Mouse (Mus musculus): ENCODE measurements around the gene Psmc3ip.

The Psmc3ip gene

GRCm38 (mm10) chr11:101119131-101119760, 24.0 kb upstream of the Psmc3ip start:
- no peak for DNase-seq (ENCODE audit: low spot score)

- DNase-seq (ENCODE audit: low spot score) = no peak
Observed at GRCm38 (mm10) chr11:101118105-101118504, 22.9 kb upstream of the Psmc3ip start.

GRCm38 (mm10) chr11:101115564-101115963, 20.3 kb upstream of the Psmc3ip start:
- peak; percentile 34 for DNase-seq (ENCODE audit: low spot score)

GRCm38 (mm10) chr11:101112186-101112585, 16.9 kb upstream of the Psmc3ip start:
- DNase-seq (ENCODE audit: low spot score) = no peak

GRCm38 (mm10) chr11:101111178-101111577, 15.9 kb upstream of the Psmc3ip start:
- no peak for DNase-seq (ENCODE audit: low spot score)

GRCm38 (mm10) chr11:101110708-101111107, 15.5 kb upstream of the Psmc3ip start:
- no peak for DNase-seq (ENCODE audit: low spot score)

GRCm38 (mm10) chr11:101109351-101109750, 14.1 kb upstream of the Psmc3ip start:
- no peak for DNase-seq (ENCODE audit: low spot score)

- no peak for DNase-seq (ENCODE audit: low spot score)
Observed at GRCm38 (mm10) chr11:101103011-101103410, 7.8 kb upstream of the Psmc3ip start.

- DNase-seq (ENCODE audit: low spot score) = no peak
Observed at GRCm38 (mm10) chr11:101098231-101098630, 3.0 kb upstream of the Psmc3ip start.

GRCm38 (mm10) chr11:101094930-101095313, 314 bp downstream of the Psmc3ip start:
- DNase-seq (ENCODE audit: low spot score) = no peak

- DNase-seq (ENCODE audit: low spot score) = no peak
Observed at GRCm38 (mm10) chr11:101089931-101090330, 5.3 kb downstream of the Psmc3ip start.

GRCm38 (mm10) chr11:101087682-101088055, 7.6 kb downstream of the Psmc3ip start:
- no peak for DNase-seq (ENCODE audit: low spot score)

- peak; percentile 90 for DNase-seq (ENCODE audit: low spot score)
Observed at GRCm38 (mm10) chr11:101086756-101087681, 8.2 kb downstream of the Psmc3ip start, which contains the start of gene Mlx. TSS of gene Mlx (plus strand) at chr11:101087277.

GRCm38 (mm10) chr11:101086323-101086674, 8.9 kb downstream of the Psmc3ip start:
- no peak for DNase-seq (ENCODE audit: low spot score)

GRCm38 (mm10) chr11:101085617-101086322, 9.5 kb downstream of the Psmc3ip start:
- no peak for DNase-seq (ENCODE audit: low spot score)

GRCm38 (mm10) chr11:101084811-101085210, 10.4 kb downstream of the Psmc3ip start:
- DNase-seq (ENCODE audit: low spot score) = no peak

- no peak for DNase-seq (ENCODE audit: low spot score)
Observed at GRCm38 (mm10) chr11:101084246-101084645, 11.0 kb downstream of the Psmc3ip start.

- no peak for DNase-seq (ENCODE audit: low spot score)
Observed at GRCm38 (mm10) chr11:101083083-101083697, 12.0 kb downstream of the Psmc3ip start.

- peak; percentile 79 for DNase-seq (ENCODE audit: low spot score)
Observed at GRCm38 (mm10) chr11:101082208-101083082, 12.8 kb downstream of the Psmc3ip start, which contains the start of gene Coasy. TSS of gene Coasy (plus strand) at chr11:101082565.

- no peak for DNase-seq (ENCODE audit: low spot score)
Observed at GRCm38 (mm10) chr11:101081659-101082058, 13.6 kb downstream of the Psmc3ip start.

GRCm38 (mm10) chr11:101080421-101080820, 14.8 kb downstream of the Psmc3ip start:
- no peak for DNase-seq (ENCODE audit: low spot score)
